Mouse (Mus musculus) heart, postnatal 0 days (tissue): ENCODE data around the gene Synrg.

Experiments used
- CTCF ChIP-seq: IDR thresholded peaks from 2 replicates; pipeline ENCODE4 v1.5.1; 2016; ENCODE audit warnings: antibody characterized with exemption, control low read depth, low read depth
- EP300 ChIP-seq: IDR thresholded peaks from 2 replicates; pipeline ENCODE4 v1.6.1; 2016; ENCODE audit warnings: antibody characterized with exemption, low read depth

DNA sequence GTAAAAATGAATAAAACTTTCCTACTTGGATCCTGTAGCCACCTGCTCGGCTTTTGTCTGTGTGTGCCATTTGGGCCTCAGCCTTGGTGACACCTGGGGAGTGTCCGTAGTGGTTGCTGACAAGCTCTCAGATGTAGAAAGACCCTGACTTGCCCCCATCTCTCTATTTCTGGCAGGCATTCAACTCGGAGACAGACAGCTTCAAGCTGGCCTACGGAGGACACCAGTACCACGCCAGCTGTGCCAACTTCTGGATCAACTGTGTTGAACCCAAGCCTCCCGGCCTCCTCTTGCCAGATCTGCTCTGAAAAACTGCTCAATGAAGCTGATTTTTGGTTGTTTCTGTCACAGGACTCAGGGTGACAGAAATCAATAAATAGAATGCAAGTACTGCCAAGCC is 76.4 kb downstream of the Synrg start:
- TF ChIP-seq CTCF (no peak), EP300 (no peak)
